Mouse (Mus musculus) thymus, postnatal 0 days (tissue): Measurements from ENCODE around the gene Acsl6. TPM values are rescaled to one million over a fixed set of nuclear protein-coding genes. Genes with fewer than 3 reads are reported as not detected.

ENCODE experiments used
- DNase-seq: peaks from one replicate; pipeline ENCODE4 v3.0.0-alpha.2; 2015; ENCODE audit warnings: low spot score
- polyA plus RNA-seq: library from polyadenylated mRNA; unstranded; fragments of >200 nt; fragmentation: Nextera tagmentation; extraction: Ambion mirVana; gene quantifications from 2 replicates; pipeline ENCODE4 v1.2.1, GENCODE M21; 2015

Acsl6 gene
- polyA plus RNA-seq, 1 experiment from 2014 or later = 0.75 TPM

DNA sequence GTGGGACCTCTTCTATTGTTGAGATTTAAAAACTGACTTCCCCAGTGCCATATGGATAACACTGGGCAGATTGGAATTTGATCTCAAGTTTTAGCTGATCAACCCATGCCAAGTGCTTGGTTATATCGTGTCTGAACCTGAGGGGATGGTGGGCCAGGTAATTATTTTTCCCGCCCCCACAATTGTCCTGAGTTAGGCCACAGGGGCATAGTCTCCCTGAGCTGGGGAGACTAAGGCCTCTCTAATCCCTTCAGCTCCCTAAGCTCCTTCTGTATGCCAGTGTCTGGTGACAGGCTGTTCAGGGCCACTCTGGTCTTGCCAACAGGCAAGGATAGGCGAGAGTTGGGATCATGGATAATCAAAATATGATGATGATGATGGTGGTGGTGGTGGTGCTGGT lies 1.7 kb downstream of the Acsl6 start:
- DNase-seq = no peak

DNA sequence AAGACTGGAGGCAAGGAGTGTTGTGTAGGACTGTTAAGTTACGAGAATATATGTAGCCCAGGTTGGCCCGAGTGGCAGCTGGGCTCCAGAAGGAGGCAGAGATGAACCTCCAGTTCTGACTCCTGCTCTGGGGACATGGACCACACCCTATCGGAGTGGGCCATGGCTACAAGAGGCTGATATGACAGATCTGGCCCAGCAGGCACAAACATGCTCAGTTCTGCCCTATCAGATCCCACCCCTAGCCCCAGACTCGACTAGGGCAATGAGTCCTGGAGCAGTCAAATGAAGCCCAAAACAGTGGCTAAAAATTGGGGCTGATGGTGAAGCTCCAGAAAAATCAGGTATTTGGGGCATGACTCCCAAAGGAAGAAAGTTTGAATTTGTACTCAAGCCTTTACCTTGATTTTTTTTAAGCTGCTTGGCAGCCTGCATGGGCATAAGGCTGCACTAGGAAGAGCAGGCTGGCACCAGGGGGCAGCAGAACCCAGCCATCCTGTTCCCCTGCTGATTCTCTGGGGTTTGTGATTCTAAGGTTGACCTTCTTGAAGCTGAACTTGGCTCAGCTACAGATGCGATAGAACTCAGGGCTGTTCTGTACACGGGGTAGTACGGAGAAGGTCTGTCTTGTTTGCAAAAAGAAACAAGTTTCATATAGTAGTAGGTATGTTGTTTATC lies 3.7 kb downstream of the Acsl6 start:
- peak; percentile 39 for DNase-seq

DNA sequence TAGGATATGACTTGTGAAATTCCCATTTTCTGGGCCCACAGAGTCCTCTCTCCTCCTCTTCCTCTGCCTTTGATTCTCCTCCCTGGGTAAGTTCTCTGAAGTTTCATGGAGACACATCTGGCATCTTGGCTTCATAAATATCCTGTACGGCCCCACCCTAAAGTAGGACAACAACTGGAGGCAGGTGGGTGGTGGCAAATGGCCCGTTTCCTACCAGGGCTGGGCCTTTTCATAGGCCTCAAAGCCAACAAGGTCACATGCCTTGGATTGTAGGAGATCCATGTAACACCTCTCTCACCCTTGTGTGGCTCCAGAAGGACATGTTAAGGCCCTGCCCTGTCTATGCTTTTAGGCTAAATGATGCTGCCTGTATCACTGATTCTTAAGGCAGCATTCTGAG lies 7.0 kb downstream of the Acsl6 start:
- DNase-seq = no peak

DNA sequence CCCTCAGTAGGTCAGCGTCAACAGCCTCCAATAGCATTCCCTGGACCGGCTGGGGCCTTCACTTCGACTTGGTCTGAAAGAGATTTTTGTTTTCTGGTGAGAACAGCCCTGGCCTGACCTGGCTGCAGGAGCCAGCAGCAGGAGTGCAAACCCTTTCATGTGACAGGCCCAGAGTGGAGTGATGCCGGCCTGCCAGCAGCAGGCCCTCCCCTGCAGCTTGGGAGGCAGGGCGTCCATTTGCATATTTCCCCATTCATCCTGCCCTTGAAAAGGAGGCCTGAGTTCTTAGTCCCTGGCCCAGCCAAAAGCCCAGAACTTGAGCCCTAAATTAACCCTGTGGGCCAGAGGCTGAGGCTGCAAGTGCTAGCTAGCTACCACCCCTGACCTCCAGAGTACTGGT lies 8.4 kb downstream of the Acsl6 start:
- no peak for DNase-seq

DNA sequence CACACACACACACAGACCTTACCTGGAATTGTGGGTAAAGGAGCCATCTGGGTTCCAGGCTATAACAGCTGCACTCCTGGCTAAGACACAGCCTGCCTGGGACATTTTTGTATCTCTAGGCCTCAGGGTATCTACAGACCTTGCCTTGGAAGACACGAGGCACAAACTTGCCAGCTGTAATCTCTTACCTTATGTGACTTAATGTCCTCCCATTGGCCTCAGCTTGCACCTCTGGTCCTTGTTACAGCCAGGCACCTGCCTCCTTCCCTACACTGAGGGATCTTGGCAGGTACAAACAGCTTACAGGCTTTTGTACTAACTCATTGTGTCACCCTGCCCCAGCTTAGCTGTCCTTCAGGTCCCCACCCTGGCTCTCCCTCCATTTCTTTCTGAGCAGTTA lies 9.0 kb downstream of the Acsl6 start:
- DNase-seq = no peak

DNA sequence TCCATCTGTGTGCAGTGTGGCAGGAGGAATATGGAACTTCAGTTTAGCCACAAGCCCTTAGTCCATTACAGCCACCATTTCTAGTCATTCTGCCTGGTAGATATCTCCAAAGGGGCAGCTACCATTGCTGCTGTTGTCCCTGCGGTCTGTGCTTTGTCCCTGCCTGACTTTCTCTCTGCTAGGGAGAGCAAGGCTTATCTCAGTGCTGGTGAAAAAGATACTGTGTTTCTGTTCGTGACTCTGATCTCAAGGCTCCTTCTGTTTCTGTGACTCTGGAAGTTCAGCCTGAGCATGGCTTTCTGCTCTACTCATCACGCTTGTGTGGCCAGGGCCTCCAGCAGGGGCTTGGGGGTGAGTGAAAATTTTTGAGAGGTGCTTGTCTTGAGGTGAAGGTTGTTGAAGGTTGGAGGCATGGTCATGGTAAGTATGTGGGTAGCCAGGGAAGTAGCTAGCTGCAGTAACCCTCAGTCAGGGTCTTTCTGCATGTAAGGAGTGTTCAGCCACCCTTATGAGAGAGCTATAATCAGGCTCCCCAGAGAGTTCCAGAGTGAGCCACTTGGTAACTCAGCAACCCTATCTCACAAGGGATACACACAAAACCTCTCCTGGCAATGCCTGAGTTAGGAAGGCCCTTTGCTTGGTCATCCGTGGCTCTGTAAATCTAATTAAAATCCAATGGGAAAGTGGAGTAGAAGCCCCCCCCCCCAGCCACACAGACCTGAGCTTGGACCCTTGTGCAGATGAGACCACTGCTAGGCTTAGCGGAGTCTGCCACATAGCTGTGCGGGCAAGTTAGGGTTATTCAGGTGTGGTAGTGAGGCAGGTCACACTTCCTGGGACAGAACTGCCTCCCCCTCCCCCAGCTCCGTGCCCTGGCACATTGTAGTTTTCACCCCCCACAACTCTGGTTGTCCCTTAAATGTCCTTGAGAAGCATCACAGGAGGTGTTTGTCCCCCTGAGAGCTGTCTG lies 10.1 kb downstream of the Acsl6 start:
- no peak for DNase-seq

DNA sequence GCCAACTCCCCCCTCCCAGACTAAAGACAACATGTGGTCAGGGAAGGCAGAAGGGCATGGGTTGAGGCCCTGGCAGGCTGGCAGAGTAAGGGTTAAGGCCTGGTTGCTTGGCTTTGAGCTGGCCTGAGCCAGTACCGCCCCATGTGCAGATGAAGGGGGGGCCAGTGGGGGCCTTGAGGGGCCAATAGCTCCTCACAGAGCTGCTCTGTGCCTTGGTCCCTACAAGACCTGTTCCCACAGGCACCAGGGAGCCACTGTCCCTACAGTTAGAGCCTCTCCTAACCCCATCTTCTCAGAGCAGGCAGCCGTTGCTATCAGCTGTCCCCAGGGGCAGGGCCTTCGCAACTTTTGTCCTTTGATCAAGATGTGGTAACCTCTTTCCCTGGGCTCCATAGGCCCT lies 11.1 kb downstream of the Acsl6 start:
- no peak for DNase-seq

DNA sequence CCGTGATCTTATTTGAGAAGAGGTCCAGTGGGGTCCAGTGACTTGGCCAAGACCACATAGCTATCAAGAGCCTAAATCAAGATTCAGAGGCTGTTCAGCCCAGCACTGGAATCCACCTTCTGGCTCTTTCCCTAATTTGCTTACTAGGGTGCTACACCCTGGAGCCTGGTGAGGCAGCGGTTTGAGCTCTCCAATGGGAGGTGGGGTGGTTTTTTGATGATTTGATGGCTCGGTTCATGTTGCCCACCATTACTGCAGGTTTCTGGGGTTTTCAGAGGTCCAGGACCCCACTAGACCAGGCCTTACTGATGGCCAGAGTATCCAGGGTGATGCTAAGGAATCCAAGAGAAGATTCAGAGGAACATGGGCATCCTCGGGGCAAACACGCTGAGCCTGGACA lies 11.7 kb downstream of the Acsl6 start:
- no peak for DNase-seq

DNA sequence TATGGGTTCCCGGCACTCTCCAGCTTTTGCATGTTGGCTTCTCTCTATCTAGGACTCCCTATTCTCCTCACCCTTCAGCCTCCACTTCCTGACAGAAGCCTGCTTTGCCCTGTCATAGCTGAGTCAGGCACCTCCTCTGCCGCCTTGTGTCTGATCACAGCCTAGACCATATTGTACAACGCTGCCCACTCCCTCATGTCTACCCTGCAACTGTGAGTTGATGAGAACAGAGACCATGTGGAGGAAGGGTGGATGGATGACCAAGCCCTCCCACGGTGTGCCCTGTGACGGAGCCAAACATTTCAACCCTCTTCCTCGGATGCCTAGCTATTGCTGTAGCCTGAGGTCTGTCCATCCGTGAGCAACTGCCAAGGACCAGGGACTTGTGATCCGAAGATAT lies 13.8 kb downstream of the Acsl6 start:
- no peak for DNase-seq

DNA sequence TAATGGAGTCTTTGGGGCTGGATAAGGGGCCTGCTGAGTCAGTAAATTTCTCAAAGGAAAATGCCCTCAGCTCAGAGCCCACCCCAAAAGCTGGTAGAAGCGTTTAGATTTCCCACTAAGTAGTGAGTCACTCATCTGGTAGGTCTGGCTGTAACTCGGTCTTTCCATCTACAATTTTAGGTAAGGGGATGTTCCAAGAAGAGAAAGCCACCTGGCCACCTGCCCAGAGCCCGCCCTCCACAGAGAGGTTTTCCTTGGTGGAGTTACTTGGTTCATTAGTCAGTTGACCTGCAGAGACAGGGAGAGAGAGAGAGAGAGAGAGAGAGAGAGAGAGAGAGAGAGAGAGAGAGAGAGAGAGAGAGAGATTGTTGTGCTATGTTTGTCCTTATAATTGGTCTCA lies 14.2 kb downstream of the Acsl6 start:
- no peak for DNase-seq

DNA sequence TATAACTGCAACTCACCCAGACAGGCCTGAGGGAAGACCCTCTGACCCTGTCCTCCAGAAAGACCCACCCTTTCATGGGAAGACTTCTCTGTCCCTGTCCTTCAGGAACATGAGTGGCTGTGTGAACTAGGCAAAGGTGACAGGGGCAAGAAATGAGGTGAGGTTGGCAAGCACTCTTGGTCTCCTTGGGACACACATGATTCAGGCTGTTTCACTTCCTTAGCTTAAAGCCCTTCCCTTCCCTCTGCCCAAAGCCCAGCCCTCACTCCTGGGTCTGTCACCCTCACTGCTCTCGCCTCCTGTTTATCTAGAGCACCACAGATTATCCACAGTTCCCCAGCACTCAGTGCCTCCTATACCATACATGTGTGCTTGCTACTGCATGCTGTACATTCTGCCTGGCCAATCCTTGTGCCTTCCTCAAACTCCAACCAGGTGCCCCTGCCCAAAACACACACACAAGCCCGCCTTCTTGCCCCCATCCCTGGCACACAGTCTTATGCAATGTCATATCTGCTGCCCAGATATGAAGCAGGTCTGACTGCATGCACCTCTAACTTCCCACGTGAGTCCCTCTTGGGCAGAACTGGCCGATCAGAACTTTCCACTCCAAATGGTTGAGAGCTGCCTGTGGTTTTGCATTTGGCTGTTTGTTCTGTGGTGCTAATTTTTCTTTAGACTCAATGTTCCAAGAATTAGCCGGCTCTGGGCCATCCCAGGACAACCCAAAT lies 18.4 kb downstream of the Acsl6 start:
- DNase-seq = no peak

DNA sequence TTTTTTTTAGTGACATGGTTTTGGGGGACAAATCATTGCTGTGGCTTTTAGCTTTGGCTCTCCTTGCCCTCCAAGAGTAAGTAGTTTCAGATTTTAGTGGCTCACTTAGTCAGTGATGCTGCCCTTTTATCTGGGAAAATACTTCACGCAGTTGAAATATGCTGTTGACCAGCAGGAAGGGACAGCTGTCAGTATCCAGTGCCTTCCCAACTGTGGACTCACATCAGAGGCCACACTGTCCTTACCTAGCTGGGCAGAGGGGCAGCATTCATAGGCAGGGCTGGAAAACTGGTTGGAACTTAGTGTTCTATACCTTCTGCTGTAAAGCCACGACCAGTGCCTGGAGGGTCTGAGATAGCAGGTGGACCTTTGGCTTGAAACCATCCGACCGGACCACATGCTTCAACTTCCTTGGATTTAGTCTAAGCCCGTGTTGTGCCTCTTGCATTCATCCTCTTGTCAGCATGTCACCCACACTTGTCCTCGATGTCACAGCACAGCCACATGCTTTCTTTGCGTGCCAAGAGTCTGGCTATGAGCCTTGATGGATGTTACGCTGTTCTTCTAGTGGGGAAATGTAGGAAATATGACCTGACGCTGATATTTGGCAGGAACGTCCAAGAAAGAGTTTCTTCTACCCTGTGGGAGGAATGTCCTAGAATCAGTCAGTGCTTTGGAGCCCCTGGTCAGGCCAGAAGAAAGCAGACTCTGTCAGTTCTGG lies 28.0 kb downstream of the Acsl6 start:
- no peak for DNase-seq

DNA sequence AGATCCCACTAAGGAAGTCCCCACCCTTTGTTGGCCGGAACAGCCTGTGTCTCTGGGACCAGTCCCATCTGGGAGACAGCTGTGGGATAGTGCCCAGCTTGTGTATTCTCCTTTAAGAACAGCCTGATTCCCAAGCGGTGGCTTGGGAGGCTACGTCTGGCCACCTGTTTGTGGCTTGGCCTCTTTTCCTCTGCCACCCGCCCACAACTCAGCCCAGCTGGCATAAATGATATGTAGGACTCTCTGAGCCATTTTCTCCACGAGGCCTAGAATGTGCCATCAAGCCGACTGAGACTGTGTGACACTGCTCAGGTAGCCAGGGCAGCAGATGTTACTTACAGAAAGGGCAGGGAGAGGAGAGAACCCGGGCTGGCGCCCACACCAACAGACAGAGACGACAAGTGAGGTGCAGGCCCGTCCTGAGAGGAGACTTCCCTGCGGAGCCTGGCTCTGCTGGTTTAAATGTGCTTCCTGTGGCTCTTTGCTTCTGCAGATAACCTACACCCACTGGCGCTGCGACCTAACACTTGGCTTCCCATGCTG lies 32.6 kb downstream of the Acsl6 start:
- DNase-seq = no peak

DNA sequence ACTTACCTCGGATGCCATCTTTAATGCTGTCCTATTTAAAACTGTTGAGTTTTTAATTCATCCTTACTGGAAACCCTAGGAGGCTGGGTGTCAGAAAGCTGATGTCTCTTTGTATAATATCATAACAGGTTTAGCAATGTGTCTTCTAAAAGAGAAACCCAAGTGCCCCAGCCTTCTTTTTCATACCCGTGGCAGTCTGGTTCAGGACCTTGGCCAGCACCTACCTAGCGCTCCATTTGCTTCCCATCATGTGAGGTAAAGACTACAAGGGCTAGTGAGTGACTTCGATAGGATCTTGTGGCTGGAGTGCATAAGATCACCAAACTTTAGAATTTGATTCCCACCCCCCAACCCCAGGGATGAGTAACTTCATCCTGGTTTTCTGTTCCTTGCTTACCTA lies 40.1 kb downstream of the Acsl6 start:
- peak; percentile 19 for DNase-seq

DNA sequence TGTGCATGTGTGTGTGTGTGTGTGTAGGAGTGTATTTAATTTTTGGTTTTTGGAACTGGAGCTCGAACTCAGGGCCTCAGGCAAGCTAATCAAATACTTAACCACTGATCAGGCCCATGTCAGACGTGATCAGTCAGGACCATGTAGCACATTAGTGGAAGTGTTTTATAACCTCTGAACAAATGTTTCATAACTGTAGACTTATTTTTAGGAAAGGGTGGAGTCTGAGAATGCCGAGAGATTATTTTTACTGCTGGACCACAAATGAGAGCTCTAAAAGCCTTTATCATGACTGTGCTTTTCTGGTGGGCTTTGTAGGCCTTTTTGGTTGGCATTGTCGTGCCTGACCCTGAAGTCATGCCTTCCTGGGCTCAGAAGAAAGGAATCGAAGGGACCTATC lies 48.1 kb downstream of the Acsl6 start:
- DNase-seq = no peak

DNA sequence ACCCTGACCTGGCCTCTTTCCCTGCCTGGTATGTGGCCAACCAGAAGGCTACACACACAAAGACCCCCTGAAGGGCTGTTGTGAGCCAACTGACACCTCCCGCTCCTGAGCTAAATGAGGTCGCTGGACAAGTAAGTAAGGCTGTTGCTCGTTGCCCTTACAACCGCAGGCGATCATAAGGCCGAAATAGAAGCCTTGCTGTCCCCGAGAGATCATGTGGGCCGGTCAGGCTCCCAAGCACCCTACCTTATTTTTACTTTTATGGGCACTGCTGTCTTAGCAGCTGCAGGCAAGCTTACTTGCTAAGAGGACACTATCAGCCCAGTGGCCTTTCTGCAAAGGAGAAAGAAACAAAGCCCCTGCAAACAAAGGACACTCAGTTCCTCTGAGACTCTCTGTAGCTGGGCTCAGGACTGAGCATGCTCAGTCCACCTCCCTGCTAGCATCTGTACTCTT lies 49.6 kb downstream of the Acsl6 start:
- no peak for DNase-seq

DNA sequence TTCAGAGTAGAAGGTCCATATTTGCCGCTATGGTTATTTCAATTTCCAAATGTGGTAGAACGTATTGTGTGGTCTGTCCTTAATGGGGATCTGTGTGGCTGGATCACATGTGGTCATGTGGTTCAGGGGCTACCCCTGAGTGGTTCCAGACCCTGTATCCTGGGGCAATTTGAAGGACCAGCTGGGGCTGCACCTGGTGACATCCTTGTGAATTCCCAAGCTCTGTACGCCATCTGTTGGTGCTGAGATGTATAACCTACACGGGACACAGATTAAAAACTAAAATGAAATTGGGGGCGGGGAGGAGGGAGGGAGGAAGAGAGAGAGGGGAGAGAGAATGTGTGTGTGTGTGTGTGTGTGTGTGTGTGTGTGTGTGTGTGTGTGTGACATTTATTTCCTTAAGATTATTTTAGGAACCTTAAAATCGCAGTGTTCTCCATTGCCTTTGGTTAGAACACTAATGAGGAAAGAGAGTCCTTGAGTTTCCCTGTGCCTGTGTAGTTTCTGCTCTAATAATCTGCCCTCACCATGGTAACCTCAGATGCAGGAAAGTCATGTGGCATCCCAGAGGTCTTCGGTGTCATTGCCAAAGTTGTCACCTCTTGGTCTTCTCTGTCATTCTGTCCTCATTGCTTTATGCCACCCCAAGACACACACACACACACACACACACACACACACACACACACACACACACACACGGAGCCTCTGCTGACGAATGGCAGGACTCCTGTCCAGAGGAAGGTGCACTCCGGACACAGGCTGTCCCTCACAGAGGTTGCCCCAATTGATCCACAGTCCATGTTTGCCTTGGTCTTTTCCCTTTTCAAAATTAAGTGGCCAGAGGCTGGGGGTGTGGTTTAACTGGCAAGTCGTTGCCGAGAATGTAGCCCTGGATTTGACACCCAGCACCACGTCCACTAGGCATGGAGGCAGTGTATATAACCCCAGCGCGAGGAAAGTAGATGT lies 51.3 kb downstream of the Acsl6 start:
- DNase-seq = peak; percentile 53

DNA sequence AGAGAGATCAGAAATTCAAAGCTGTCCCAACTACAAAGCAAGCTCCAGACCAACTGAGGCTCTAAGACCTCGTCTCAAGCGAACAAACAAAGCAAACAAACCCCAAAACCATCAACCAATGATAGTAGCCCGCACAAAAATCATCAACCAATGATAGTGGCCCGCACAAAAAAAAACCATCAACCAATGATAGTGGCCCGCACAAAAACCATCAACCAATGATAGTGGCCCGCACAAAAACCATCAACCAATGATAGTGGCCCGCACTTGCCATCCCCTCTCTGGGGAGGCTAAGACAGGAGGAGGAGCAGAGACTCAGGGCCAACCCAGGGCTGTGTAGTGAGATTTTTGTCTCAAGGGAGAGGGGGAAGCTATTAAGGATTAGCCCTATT lies 52.0 kb downstream of the Acsl6 start:
- no peak for DNase-seq

DNA sequence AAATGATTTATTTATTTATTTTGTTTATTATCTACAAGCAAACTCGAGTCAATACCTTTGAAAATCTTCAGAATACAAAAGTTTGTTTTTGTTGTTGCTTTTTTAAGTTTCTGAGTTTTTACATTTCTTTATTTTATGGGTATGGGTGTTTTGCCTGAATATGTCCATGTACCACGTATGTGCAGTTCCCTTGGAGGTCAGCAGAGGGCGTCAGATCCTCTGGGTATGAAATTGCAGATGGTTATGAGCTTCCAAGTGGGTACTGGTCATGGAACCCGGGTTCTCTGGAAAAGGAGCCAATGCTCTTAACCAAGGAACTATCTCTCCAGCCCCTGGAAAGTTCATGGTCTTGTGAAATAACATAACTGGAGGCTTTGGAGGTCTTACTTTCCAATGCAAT lies 53.1 kb downstream of the Acsl6 start:
- DNase-seq = peak; percentile 29

DNA sequence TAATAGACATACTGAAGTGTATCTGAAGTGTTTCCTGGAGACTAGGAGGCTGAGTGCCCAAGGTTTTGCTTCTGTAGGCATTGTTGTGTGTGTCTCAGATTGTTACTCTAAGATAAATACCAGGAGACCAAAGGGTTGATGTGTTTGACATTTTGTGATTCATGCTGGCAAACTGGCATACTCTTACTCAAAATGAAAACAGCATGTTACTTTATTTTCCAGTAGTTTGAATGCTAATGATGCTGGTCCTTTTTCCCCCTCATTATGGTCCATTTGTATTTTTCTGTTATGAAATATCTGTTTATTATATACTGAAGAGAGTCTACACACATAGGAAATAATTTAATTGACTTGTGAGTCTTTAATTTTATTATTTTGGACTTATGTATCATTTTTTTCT lies 69.0 kb downstream of the Acsl6 start:
- no peak for DNase-seq
